Mouse (Mus musculus) heart, postnatal 36 days (tissue): ENCODE results near the gene Ndufaf2. TPM values are rescaled to one million over a fixed set of nuclear protein-coding genes. Genes with fewer than 3 reads are reported as not detected.

Experiments
- DNase-seq, 2 experiments: peaks; one replicate each; pipeline ENCODE4 v3.0.0; 2021 to 2022
- intact Hi-C: fragments of 180-260 bp; cut with DNase I; formaldehyde crosslinking; loops from one replicate; pipeline ENCODE4 v1.15.1; 2025
- total RNA-seq, 2 experiments: library from RNA; stranded (reverse); gene quantifications; 2 replicates each; pipeline ENCODE4 v1.2.3; 2021

The Ndufaf2 gene
- total RNA-seq, 2 experiments from 2014 or later = 23.1 to 30.4 TPM

- DNase-seq = peak; percentile 89 to 91
- intact Hi-C loops = loop anchor here (2.0 to 10.0 kb wide), 8 partner anchors 108 to 1100 kb away; partner anchors contain the start of gene Dimt1
These were observed 114.0 kb downstream of the Ndufaf2 start, which contains the start of gene Smim15 for GRCm38 (mm10) chr13:108044222-108044941. TSS of gene Smim15 (plus strand) at chr13:108044446.

GRCm38 (mm10) chr13:108043431-108044221 lies 114.8 kb downstream of the Ndufaf2 start:
- intact Hi-C loops = loop anchor here (1.0 to 10.0 kb wide), 9 partner anchors 109 to 1099 kb away; partner anchors contain the start of gene Dimt1
- DNase-seq = peak; percentile 16 to 30

- peak; percentile 46 to 62 for DNase-seq
- intact Hi-C loops = loop anchor here (2.0 to 10.0 kb wide), 8 partner anchors 151 to 1097 kb away; partner anchors contain the start of gene Dimt1
These were observed 117.1 kb downstream of the Ndufaf2 start for GRCm38 (mm10) chr13:108041358-108041757.

GRCm38 (mm10) chr13:108040451-108040850 lies 118.0 kb downstream of the Ndufaf2 start:
- intact Hi-C loops = loop anchor here (2.0 to 10.0 kb wide), 8 partner anchors 150 to 1096 kb away; partner anchors contain the start of gene Dimt1
- DNase-seq = no peak

- DNase-seq = no peak
- intact Hi-C loops = loop anchor here (2.0 to 10.0 kb wide), 8 partner anchors 149 to 1095 kb away; partner anchors contain the start of gene Dimt1
These were observed 118.5 kb downstream of the Ndufaf2 start for GRCm38 (mm10) chr13:108039902-108040301.

- DNase-seq = no peak
- intact Hi-C loops = no loop called here
These were observed 119.0 kb downstream of the Ndufaf2 start for GRCm38 (mm10) chr13:108039375-108039774.

- intact Hi-C loops = no loop called here
- DNase-seq = no peak
These were observed 125.6 kb downstream of the Ndufaf2 start for GRCm38 (mm10) chr13:108032789-108033188.

GRCm38 (mm10) chr13:108025802-108026201 lies 132.6 kb downstream of the Ndufaf2 start:
- intact Hi-C loops = no loop called here
- DNase-seq = no peak

- intact Hi-C loops = no loop called here
- DNase-seq = no peak
These were observed 141.1 kb downstream of the Ndufaf2 start for GRCm38 (mm10) chr13:108017349-108017748.

GRCm38 (mm10) chr13:108015166-108015565 lies 143.3 kb downstream of the Ndufaf2 start:
- intact Hi-C loops = no loop called here
- no peak for DNase-seq

- DNase-seq = no peak
- intact Hi-C loops = no loop called here
These were observed 144.6 kb downstream of the Ndufaf2 start for GRCm38 (mm10) chr13:108013839-108014238.

- intact Hi-C loops = no loop called here
- DNase-seq = no peak
These were observed 145.3 kb downstream of the Ndufaf2 start for GRCm38 (mm10) chr13:108013110-108013509.

GRCm38 (mm10) chr13:108007861-108008260 lies 150.6 kb downstream of the Ndufaf2 start:
- intact Hi-C loops = no loop called here
- DNase-seq = no peak

GRCm38 (mm10) chr13:107996301-107996700 lies 162.1 kb downstream of the Ndufaf2 start:
- DNase-seq = no peak

GRCm38 (mm10) chr13:107995211-107995610 lies 163.2 kb downstream of the Ndufaf2 start:
- no peak for DNase-seq
- intact Hi-C loops = no loop called here

More at GRCm38 (mm10) chr13:107996301-107996700, 162.1 kb downstream of the Ndufaf2 start:
- intact Hi-C loops = no loop called here

- intact Hi-C loops = no loop called here
- DNase-seq = no peak
These were observed 165.8 kb downstream of the Ndufaf2 start for GRCm38 (mm10) chr13:107992573-107992972.

- intact Hi-C loops = no loop called here
- DNase-seq = no peak
These were observed 173.8 kb downstream of the Ndufaf2 start for GRCm38 (mm10) chr13:107984641-107985040.

GRCm38 (mm10) chr13:107984186-107984585 lies 174.2 kb downstream of the Ndufaf2 start:
- intact Hi-C loops = no loop called here
- no peak for DNase-seq

GRCm38 (mm10) chr13:107983231-107983847 lies 175.1 kb downstream of the Ndufaf2 start:
- no peak for DNase-seq

GRCm38 (mm10) chr13:107979461-107979860 lies 179.0 kb downstream of the Ndufaf2 start:
- DNase-seq = no peak
- intact Hi-C loops = no loop called here

More at GRCm38 (mm10) chr13:107983231-107983847, 175.1 kb downstream of the Ndufaf2 start:
- intact Hi-C loops = no loop called here
